Mouse (Mus musculus): Measurements from ENCODE around the gene Rab3d.

DNA sequence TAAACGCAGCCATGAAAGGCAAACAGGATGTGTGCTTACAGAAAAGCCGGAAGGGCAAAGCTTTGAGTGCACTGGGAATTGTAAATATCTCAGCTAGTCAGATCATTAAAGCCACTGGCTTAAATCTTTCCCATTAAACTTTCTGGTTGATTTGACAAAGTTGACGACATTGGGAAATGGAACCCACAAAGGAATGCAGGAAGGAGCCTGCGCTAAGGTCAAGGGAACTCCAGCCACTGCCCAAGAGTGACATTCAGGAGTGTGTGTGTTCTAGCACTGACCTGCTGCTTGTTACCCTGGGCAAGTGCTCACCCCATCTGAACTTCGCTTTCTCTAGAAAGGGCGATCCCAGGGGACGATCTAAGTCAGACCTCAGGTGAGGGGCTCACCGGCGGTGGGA, 42.1 kb upstream of the Rab3d start:
- no peak for TF ChIP-seq CTCF (IDR thresholded peaks at IDR 0.05; ENCODE audit: borderline replicate concordance, insufficient read depth, low read length)
- no peak for TF ChIP-seq POLR2A (IDR thresholded peaks at IDR 0.05; ENCODE audit: low read depth, low read length)
